Mouse (Mus musculus) thymus, postnatal 4 days (tissue): ENCODE measurements around the gene Las1l.

Source experiments
- DNase-seq: peaks from one replicate; pipeline ENCODE4 v3.0.0; 2021

Gene Las1l

GRCm38 (mm10) chrX:95956497-95957293, at the start of gene Las1l:
Las1l (minus strand) TSS chrX:95956962.
- DNase-seq: peak; percentile 85

- peak; percentile 17 for DNase-seq
These were observed 49.6 kb upstream of the Las1l start for GRCm38 (mm10) chrX:96006395-96006794.

DNA sequence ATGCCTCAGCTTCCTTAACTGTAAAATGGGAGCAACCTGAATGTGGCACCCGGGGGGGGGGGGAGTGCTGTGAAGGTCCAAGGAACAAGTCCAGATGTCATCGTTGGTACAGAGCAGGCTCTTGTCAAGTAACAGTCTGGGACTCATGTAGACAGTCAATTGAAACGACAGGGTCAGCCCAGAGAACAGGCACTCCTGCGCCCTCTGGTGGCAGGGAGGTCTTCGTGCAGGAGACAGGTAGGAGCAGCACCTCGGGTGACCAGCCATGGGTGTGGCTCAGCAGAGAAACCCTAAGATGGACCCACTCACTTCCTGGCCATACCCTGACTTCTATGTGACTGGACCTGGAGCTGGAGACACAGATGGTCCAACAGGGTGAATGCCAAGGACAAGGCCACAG, 42.8 kb upstream of the Las1l start:
- peak; percentile 64 for DNase-seq

DNA sequence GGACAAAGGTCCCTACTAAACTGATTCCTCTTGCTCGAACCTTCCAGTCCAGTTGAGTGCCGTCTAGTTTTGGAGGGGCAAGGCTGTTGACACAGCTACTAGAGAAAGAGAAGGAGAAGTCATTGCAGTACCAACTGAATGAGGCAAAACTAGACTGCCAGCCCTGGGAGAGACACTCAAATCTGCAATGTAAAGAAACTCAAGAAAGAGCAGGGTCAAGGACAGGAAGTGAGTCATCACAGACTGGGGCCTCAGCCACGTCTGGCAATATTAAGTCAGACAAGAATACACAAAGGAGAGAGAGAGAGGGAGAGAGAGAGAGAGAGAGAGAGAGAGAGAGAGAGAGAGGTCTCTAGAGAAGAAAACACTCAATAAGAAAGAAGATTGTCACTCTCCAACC, 36.4 kb upstream of the Las1l start:
- no peak for DNase-seq

DNA sequence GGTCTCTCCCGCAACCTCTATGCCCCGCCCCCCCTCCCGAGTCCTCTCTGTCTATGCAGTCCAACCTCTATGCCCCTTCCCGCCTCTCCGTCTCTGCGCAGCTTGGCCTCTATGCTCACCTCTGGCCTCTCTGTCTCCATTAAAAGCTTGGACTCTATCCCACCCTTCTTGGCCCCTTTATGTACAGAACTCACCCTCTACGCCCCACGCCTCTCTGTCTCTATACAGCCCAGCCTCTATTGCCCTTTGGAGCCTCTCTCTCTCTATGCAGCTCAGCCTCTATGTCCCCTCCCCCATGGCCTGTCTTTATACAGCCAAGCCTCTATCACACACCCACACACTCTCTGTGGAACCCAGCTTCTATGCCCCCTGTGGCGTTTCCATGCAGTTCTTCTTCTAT, 13.2 kb upstream of the Las1l start:
- DNase-seq: no peak

- no peak for DNase-seq
These were observed 12.4 kb upstream of the Las1l start for GRCm38 (mm10) chrX:95969116-95969515.

GRCm38 (mm10) chrX:95968594-95968965, 11.8 kb upstream of the Las1l start:
- DNase-seq: peak; percentile 89

DNA sequence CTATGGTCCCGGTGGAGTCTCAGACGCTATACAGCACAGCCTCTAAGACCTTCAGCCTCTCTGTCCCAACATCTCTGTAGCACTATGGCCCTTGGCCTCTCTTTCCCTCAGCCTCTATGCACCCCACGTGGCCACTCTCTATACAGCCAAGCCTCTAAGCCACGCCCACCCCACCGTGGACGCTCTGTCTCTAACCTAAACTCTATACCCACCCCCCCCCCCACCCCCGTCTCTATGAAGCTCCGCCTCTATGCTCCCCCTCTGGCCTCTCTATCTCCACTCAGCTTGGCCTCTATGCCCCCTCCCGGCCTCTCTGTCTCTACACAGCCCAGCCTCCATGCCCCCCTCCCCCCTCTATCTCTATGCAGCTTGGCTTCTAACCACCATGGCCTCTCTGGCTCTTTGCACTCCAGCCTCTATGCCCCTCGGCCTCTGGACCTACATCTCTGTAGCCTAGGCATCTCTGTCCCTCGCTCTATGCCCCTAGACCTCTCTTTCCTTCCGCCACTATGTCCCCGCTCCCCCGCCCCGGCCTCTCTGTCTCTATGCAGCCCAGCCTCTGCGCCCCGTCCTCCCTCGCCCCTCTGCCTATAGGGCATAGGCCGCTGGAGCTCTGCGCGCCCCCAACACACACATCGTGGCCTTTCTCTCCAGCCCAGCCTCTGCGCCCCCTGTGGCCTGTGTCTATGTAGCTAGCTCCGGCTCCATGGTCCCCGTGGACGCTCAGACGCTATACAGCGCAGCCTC, 11.3 kb upstream of the Las1l start:
- DNase-seq: peak; percentile 84

- DNase-seq: no peak
These were observed 8.3 kb upstream of the Las1l start for GRCm38 (mm10) chrX:95965036-95965435.

GRCm38 (mm10) chrX:95963366-95963765, 6.6 kb upstream of the Las1l start:
- DNase-seq: no peak

DNA sequence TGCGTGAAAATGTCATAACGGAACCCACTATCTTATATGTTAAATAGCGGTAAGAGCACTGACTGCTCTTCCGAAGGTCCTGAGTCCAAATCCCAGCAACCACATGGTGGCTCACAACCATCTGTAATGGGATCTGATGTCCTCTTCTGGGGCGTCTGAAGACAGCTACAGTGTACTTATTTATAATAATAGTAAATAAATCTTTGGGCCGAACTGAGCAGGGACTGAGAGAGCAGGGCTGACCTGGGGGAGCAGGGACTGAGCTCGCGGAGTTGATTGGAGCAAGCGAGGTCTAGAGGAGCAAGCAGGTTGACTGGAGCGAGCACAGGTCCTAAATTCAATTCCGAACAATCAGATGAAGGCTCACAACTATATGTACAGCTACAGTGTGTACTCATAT, 699 bp upstream of the Las1l start:
- DNase-seq: peak; percentile 15

DNA sequence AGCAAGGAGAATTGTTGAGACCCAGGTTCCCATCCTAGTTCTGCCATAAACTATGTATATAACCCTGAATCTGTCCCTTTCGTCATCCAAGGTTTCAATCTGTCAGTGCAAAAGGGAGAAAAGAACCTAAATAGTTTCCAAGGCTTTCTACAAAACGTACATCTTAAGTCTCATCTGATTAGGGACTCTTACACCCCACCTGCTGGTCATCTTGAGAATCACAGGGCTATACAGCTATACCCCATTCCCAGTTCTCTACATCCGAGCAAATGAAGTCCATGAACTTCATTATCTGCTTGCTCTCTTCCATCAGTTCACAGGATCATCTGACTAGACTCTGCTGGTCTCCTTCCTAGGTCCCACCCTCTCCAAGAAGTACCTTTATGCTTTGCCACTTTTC, 6.0 kb downstream of the Las1l start:
- DNase-seq: peak; percentile 61

DNA sequence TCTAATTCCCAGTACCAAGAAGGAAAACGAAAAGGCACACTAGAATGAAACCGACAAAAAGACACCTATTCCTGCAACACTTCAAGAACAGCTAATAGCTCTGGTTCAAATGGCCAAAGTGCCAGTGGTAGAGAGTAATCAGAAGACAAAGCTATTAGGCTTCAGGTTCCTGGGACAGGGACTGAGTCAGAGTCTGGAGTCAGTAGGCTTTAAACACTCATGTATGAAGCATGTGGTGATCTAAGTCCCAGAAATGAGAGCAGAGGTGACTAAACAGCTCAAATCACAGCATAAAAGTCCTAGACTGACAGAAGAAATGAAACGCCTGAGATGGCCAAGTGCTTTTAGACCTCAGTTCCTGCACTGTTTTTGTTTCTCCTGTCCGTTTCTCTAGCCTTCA, 8.6 kb downstream of the Las1l start:
- no peak for DNase-seq

GRCm38 (mm10) chrX:95945496-95945895, 11.3 kb downstream of the Las1l start:
- no peak for DNase-seq

- no peak for DNase-seq
These were observed 21.3 kb downstream of the Las1l start for GRCm38 (mm10) chrX:95935481-95935880.

- no peak for DNase-seq
These were observed 54.0 kb downstream of the Las1l start for GRCm38 (mm10) chrX:95902716-95903115.
